Mouse (Mus musculus): ENCODE data around the gene Galnt14. TPM values are rescaled to one million over a fixed set of nuclear protein-coding genes. Genes with fewer than 3 reads are reported as not detected.

Galnt14 gene
- polyA plus RNA-seq, 1 experiment from 2014 or later, result 0.20 TPM

- no peaks in the 10 kb centered on the region for H3K36me3 ChIP-seq (ENCODE audit: insufficient read depth)
- TF ChIP-seq CTCF (IDR thresholded peaks at IDR 0.05; ENCODE audit: low read depth), result no peak
- no peak overlapping the region for H3K4me3 ChIP-seq (ENCODE audit: low read depth, low read length)
- WGBS, result 36% methylated on average over 6 of the region's 6 CpGs
- no peak for DNase-seq
- H3K4me2 ChIP-seq, result no peak overlapping the region
- no peak overlapping the region for H3K27ac ChIP-seq (ENCODE audit: low read depth)
- no peak for ATAC-seq (ENCODE audit: insufficient read depth)
- H3K9ac ChIP-seq, result no peak overlapping the region
- H3K27me3 ChIP-seq (ENCODE audit: insufficient read depth, low read length), result no peaks in the 10 kb centered on the region
- H3K4me1 ChIP-seq (ENCODE audit: insufficient read depth), result no peaks in the 10 kb centered on the region
- H3K9me3 ChIP-seq (ENCODE audit: low read depth, low read length), result no peaks in the 10 kb centered on the region
Observed at GRCm38 (mm10) chr17:73639401-73640116, 70.7 kb downstream of the Galnt14 start.

- no peak for ATAC-seq (ENCODE audit: insufficient read depth)
- TF ChIP-seq CTCF (IDR thresholded peaks at IDR 0.05; ENCODE audit: low read depth), result no peak
- no peaks in the 10 kb centered on the region for H3K27me3 ChIP-seq (ENCODE audit: insufficient read depth, low read length)
- no peak overlapping the region for H3K4me2 ChIP-seq
- H3K9me3 ChIP-seq (ENCODE audit: low read depth, low read length), result no peaks in the 10 kb centered on the region
- no peak overlapping the region for H3K27ac ChIP-seq (ENCODE audit: low read depth)
- H3K4me3 ChIP-seq (ENCODE audit: low read depth, low read length), result no peak overlapping the region
- H3K4me1 ChIP-seq (ENCODE audit: insufficient read depth), result no peaks in the 10 kb centered on the region
- WGBS, result 91% methylated on average over 5 of the region's 5 CpGs
- DNase-seq, result no peak
- no peak overlapping the region for H3K9ac ChIP-seq
- no peaks in the 10 kb centered on the region for H3K36me3 ChIP-seq (ENCODE audit: insufficient read depth)
Observed at GRCm38 (mm10) chr17:73636988-73637387, 73.3 kb downstream of the Galnt14 start.

GRCm38 (mm10) chr17:73634896-73635295, 75.4 kb downstream of the Galnt14 start:
- Histone ChIP-seq H3K4me1 (ENCODE audit: insufficient read depth) (no peaks in the 10 kb centered on the region), H3K36me3 (ENCODE audit: insufficient read depth) (no peaks in the 10 kb centered on the region), H3K4me3 (ENCODE audit: low read depth, low read length) (no peak overlapping the region), H3K27ac (ENCODE audit: low read depth) (no peak overlapping the region), H3K4me2 (no peak overlapping the region), H3K27me3 (ENCODE audit: insufficient read depth, low read length) (no peaks in the 10 kb centered on the region), H3K9ac (no peak overlapping the region), H3K9me3 (ENCODE audit: low read depth, low read length) (no peaks in the 10 kb centered on the region)
- no peak for TF ChIP-seq CTCF (IDR thresholded peaks at IDR 0.05; ENCODE audit: low read depth)
- DNase-seq (no peak), ATAC-seq (ENCODE audit: insufficient read depth) (no peak)
- WGBS, result 57% methylated on average over 2 of the region's 2 CpGs

- WGBS, result 48% methylated on average over 11 of the region's 11 CpGs
- H3K9me3 ChIP-seq (ENCODE audit: low read depth, low read length), result no peaks in the 10 kb centered on the region
- DNase-seq (no peak), ATAC-seq (ENCODE audit: insufficient read depth) (no peak)
- no peak overlapping the region for H3K9ac ChIP-seq
- H3K27ac ChIP-seq (ENCODE audit: low read depth), result no peak overlapping the region
- H3K27me3 ChIP-seq (ENCODE audit: insufficient read depth, low read length), result no peaks in the 10 kb centered on the region
- no peak overlapping the region for H3K4me2 ChIP-seq
- no peaks in the 10 kb centered on the region for H3K4me1 ChIP-seq (ENCODE audit: insufficient read depth)
- TF ChIP-seq CTCF (IDR thresholded peaks at IDR 0.05; ENCODE audit: low read depth), result no peak
- H3K4me3 ChIP-seq (ENCODE audit: low read depth, low read length), result no peak overlapping the region
- no peaks in the 10 kb centered on the region for H3K36me3 ChIP-seq (ENCODE audit: insufficient read depth)
Observed at GRCm38 (mm10) chr17:73633991-73634710, 76.1 kb downstream of the Galnt14 start.

GRCm38 (mm10) chr17:73628263-73628914, 81.9 kb downstream of the Galnt14 start:
- 75% methylated on average over 14 of the region's 14 CpGs for WGBS
- Histone ChIP-seq H3K9ac (no peak overlapping the region), H3K9me3 (ENCODE audit: low read depth, low read length) (no peaks in the 10 kb centered on the region), H3K4me1 (ENCODE audit: insufficient read depth) (no peaks in the 10 kb centered on the region), H3K27ac (ENCODE audit: low read depth) (no peak overlapping the region), H3K4me2 (no peak overlapping the region), H3K27me3 (ENCODE audit: insufficient read depth, low read length) (no peaks in the 10 kb centered on the region), H3K4me3 (ENCODE audit: low read depth, low read length) (no peak overlapping the region), H3K36me3 (ENCODE audit: insufficient read depth) (no peaks in the 10 kb centered on the region)
- ATAC-seq (ENCODE audit: insufficient read depth), result no peak
- DNase-seq, result no peak
- no peak for TF ChIP-seq CTCF (IDR thresholded peaks at IDR 0.05; ENCODE audit: low read depth)

GRCm38 (mm10) chr17:73626912-73627311, 83.3 kb downstream of the Galnt14 start:
- no peak for DNase-seq
- Histone ChIP-seq H3K4me1 (ENCODE audit: insufficient read depth) (no peaks in the 10 kb centered on the region), H3K9ac (no peak overlapping the region), H3K9me3 (ENCODE audit: low read depth, low read length) (no peaks in the 10 kb centered on the region), H3K4me3 (ENCODE audit: low read depth, low read length) (no peak overlapping the region), H3K36me3 (ENCODE audit: insufficient read depth) (no peaks in the 10 kb centered on the region), H3K4me2 (no peak overlapping the region), H3K27me3 (ENCODE audit: insufficient read depth, low read length) (no peaks in the 10 kb centered on the region), H3K27ac (ENCODE audit: low read depth) (no peak overlapping the region)
- no peak for TF ChIP-seq CTCF (IDR thresholded peaks at IDR 0.05; ENCODE audit: low read depth)
- 81% methylated on average over 4 of the region's 4 CpGs for WGBS
- ATAC-seq (ENCODE audit: insufficient read depth), result no peak

GRCm38 (mm10) chr17:73620049-73620448, 90.2 kb downstream of the Galnt14 start:
- no peak overlapping the region for H3K4me2 ChIP-seq
- H3K4me3 ChIP-seq (ENCODE audit: low read depth, low read length), result no peak overlapping the region
- 87% methylated on average over 4 of the region's 4 CpGs for WGBS
- no peaks in the 10 kb centered on the region for H3K9me3 ChIP-seq (ENCODE audit: low read depth, low read length)
- no peaks in the 10 kb centered on the region for H3K36me3 ChIP-seq (ENCODE audit: insufficient read depth)
- no peaks in the 10 kb centered on the region for H3K27me3 ChIP-seq (ENCODE audit: insufficient read depth, low read length)
- H3K27ac ChIP-seq (ENCODE audit: low read depth), result no peak overlapping the region
- DNase-seq (no peak), ATAC-seq (ENCODE audit: insufficient read depth) (no peak)
- no peak overlapping the region for H3K9ac ChIP-seq
- TF ChIP-seq CTCF (IDR thresholded peaks at IDR 0.05; ENCODE audit: low read depth), result no peak
- H3K4me1 ChIP-seq (ENCODE audit: insufficient read depth), result no peaks in the 10 kb centered on the region
